Mouse (Mus musculus): ENCODE data around the gene Gpr82.

DNA sequence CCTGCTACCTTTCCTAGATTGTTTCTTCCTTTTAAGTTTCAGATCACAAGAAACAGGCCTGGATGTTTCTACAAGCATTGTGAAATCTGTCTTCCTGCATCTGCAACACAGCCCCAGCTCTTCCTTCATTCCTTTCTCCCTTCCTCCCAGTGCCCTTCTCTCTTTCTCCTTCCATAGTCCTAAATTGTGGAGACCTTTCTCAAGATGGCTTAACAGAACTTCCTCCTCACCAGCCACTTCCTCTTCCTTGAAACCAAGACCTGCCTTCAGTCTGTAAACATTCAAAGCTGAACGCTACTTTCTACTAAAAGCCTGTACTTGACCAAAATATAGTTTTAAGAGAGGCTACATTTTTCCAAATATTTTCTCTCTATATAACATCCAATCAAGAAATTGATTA lies 24.8 kb upstream of the Gpr82 start:
- TF ChIP-seq GATA1 (IDR thresholded peaks at IDR 0.05; ENCODE audit: low read length): no peak
- TF ChIP-seq TAL1 (IDR thresholded peaks at IDR 0.05; ENCODE audit: low read length): no peak

All from erythroblast, embryonic 14.5 days (primary cell).